Mouse (Mus musculus) olfactory bulb, adult 2 months (tissue): ENCODE measurements around the gene Pou6f1. TPM values are rescaled to one million over a fixed set of nuclear protein-coding genes. Genes with fewer than 3 reads are reported as not detected.
"Not testable (repeated sequence)": the region's sequence is repeated elsewhere in the genome, so short reads cannot be mapped to it uniquely, and the experiment has no call there.

Experiments
- H3K27ac ChIP-seq: fragments of 200-500 bp; 2 replicates; pipeline ENCODE4 v1.5.1; 2012; ENCODE audit warnings: low read depth, low read length; ENCODE audit not compliant: insufficient read depth
- H3K4me1 ChIP-seq: fragments of 200-500 bp; 2 replicates; pipeline ENCODE4 v1.6.1; 2012; ENCODE audit warnings: low read length; ENCODE audit not compliant: control insufficient read depth, insufficient read depth
- H3K4me3 ChIP-seq: fragments of 200-500 bp; 2 replicates; pipeline ENCODE4 v1.5.1; 2012; ENCODE audit warnings: mild to moderate bottlenecking, low read depth, low read length, moderate library complexity; ENCODE audit not compliant: insufficient read depth
- CTCF ChIP-seq: fragments of 200-500 bp; IDR thresholded peaks from 2 replicates; pipeline ENCODE4 v1.5.1; 2012; ENCODE audit warnings: low read depth, mild to moderate bottlenecking, low read length, moderate library complexity; ENCODE audit not compliant: insufficient read depth
- POLR2A ChIP-seq: fragments of 200-500 bp; IDR thresholded peaks from 2 replicates; pipeline ENCODE4 v1.6.1; 2012; ENCODE audit warnings: mild to moderate bottlenecking, low read depth, low read length, moderate library complexity; ENCODE audit not compliant: insufficient read depth
- WGBS: fragments of 180-500 bp; shearing (Covaris S2); methylation state at CpG from one replicate; pipeline ENCODE4 v1.1.7; 2018; 5-methylcytosine and 5-hydroxymethylcytosine counted together
- polyA plus RNA-seq: library from polyadenylated mRNA; stranded (reverse); fragments of >200 nt; gene quantifications from 2 replicates; pipeline ENCODE4 v1.2.4, GENCODE M21; 2012; ENCODE audit warnings: low replicate concordance; ENCODE audit not compliant: missing spikeins, insufficient read depth, insufficient read length

The Pou6f1 gene
- polyA plus RNA-seq, 1 experiment = not detected

GRCm38 (mm10) chr15:100541426-100541825, 58.4 kb downstream of the Pou6f1 start:
- TF ChIP-seq CTCF = no peak
- TF ChIP-seq POLR2A = no peak
- no peak overlapping the region for H3K27ac ChIP-seq
- H3K4me3 ChIP-seq = no peak overlapping the region
- no peaks in the 10 kb centered on the region for H3K4me1 ChIP-seq
- WGBS = 87% methylated on average over 4 of the region's 4 CpGs

- not testable (repeated sequence) for H3K4me1 ChIP-seq, H3K4me3 ChIP-seq, H3K27ac ChIP-seq
- 71% methylated on average over 1 of the region's 1 CpGs for WGBS
These were observed 58.8 kb downstream of the Pou6f1 start for GRCm38 (mm10) chr15:100541001-100541400.

- Histone ChIP-seq H3K4me3 (no peak overlapping the region), H3K4me1 (no peaks in the 10 kb centered on the region), H3K27ac (no peak overlapping the region)
- TF ChIP-seq POLR2A (no peak), CTCF (no peak)
- 93% methylated on average over 9 of the region's 9 CpGs for WGBS
These were observed 60.4 kb downstream of the Pou6f1 start for GRCm38 (mm10) chr15:100539411-100539810.

GRCm38 (mm10) chr15:100537913-100538312, 61.9 kb downstream of the Pou6f1 start:
- H3K27ac ChIP-seq = no peak overlapping the region
- H3K4me1 ChIP-seq = no peaks in the 10 kb centered on the region
- WGBS = 87% methylated on average over 6 of the region's 6 CpGs
- H3K4me3 ChIP-seq = no peak overlapping the region
- TF ChIP-seq POLR2A (no peak), CTCF (no peak)

GRCm38 (mm10) chr15:100527900-100528299, 71.9 kb downstream of the Pou6f1 start:
- Histone ChIP-seq H3K27ac (no peak overlapping the region), H3K4me1 (no peaks in the 10 kb centered on the region), H3K4me3 (no peak overlapping the region)
- no peak for TF ChIP-seq CTCF
- no peak for TF ChIP-seq POLR2A
- 82% methylated on average over 5 of the region's 5 CpGs for WGBS

- no peak overlapping the region for H3K4me3 ChIP-seq
- 96% methylated on average over 14 of the region's 14 CpGs for WGBS
- no peak for TF ChIP-seq CTCF
- TF ChIP-seq POLR2A = no peak
- H3K4me1 ChIP-seq = no peaks in the 10 kb centered on the region
- H3K27ac ChIP-seq = no peak overlapping the region
These were observed 74.4 kb downstream of the Pou6f1 start for GRCm38 (mm10) chr15:100525405-100525804.

Other genes with a start within 250 kb of the Pou6f1 start
- not detected in 2 replicates for gene Methig1, start 246.8 kb downstream of the Pou6f1 start, polyA plus RNA-seq
- gene Mettl7a2, start 246.8 kb downstream of the Pou6f1 start, polyA plus RNA-seq = not detected in 2 replicates
- not detected in 2 replicates for gene Higd1c, start 235.4 kb downstream of the Pou6f1 start, polyA plus RNA-seq
- gene Gm5475, start 177.8 kb downstream of the Pou6f1 start, polyA plus RNA-seq = not detected in 2 replicates
- gene Slc11a2, start 174.9 kb downstream of the Pou6f1 start, polyA plus RNA-seq = not detected in 2 replicates
- gene Letmd1, start 131.0 kb downstream of the Pou6f1 start, polyA plus RNA-seq = not detected in 2 replicates
- gene Csrnp2, start 104.5 kb downstream of the Pou6f1 start, polyA plus RNA-seq = not detected in 2 replicates
- gene Tfcp2, start 48.0 kb downstream of the Pou6f1 start, polyA plus RNA-seq = not detected in 2 replicates
- gene Dazap2, start 15.4 kb upstream of the Pou6f1 start, polyA plus RNA-seq = not detected in 2 replicates
- gene Smagp, start 37.0 kb upstream of the Pou6f1 start, polyA plus RNA-seq = not detected in 2 replicates
- not detected in 2 replicates for gene Bin2, start 69.6 kb upstream of the Pou6f1 start, polyA plus RNA-seq
- not detected in 2 replicates for gene Cela1, start 87.9 kb upstream of the Pou6f1 start, polyA plus RNA-seq
- not detected in 2 replicates for gene Galnt6, start 129.4 kb upstream of the Pou6f1 start, polyA plus RNA-seq
- gene Slc4a8, start 161.8 kb upstream of the Pou6f1 start, polyA plus RNA-seq = 38.7 TPM in 1 of 2 replicates, not detected in the other